Mouse (Mus musculus): ENCODE measurements around the gene Postn. TPM values are rescaled to one million over a fixed set of nuclear protein-coding genes. Genes with fewer than 3 reads are reported as not detected.

Postn gene
- polyA plus RNA-seq, 1 experiment from 2014 or later: 106 TPM

DNA sequence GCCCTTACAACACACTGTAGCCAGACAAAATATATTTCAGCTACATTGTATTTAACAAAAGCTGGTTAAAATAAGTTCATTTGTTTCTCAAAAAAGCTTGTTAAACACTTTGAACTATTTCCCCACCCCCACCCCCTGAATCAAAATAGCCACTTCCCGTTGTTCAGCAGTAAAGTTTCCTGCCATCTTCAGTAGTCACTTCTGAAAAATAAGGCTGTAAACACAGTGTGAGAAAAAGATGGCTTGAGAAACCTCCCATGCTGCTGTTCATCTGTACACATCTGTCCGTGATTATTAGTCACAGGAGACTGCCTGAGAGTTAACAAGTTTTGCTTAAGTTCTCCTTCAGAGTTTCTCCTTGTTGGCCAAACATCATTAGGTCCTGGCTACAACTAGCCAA lies 39.0 kb downstream of the Postn start:
- no peak for ATAC-seq
- H3K9ac ChIP-seq (ENCODE audit: low read depth, low read length): no peak overlapping the region
- no peaks in the 10 kb centered on the region for H3K9me3 ChIP-seq (ENCODE audit: control insufficient read depth)
- H3K36me3 ChIP-seq (ENCODE audit: control insufficient read depth, insufficient read depth): no peaks in the 10 kb centered on the region
- TF ChIP-seq CTCF (IDR thresholded peaks at IDR 0.05; ENCODE audit: low read depth): no peak
- WGBS: 50% methylated on average over 2 of the region's 2 CpGs
- H3K4me2 ChIP-seq (replicated peaks; ENCODE audit: low read depth): no peak overlapping the region
- H3K4me1 ChIP-seq (replicated peaks; ENCODE audit: control insufficient read depth, insufficient read depth, low read length): no peaks in the 10 kb centered on the region
- no peaks in the 10 kb centered on the region for H3K27me3 ChIP-seq (replicated peaks; ENCODE audit: control insufficient read depth, insufficient read depth, low read length)
- no peak overlapping the region for H3K27ac ChIP-seq (ENCODE audit: low read depth, low read length)
- H3K4me3 ChIP-seq (ENCODE audit: low read depth, low read length): no peak overlapping the region

DNA sequence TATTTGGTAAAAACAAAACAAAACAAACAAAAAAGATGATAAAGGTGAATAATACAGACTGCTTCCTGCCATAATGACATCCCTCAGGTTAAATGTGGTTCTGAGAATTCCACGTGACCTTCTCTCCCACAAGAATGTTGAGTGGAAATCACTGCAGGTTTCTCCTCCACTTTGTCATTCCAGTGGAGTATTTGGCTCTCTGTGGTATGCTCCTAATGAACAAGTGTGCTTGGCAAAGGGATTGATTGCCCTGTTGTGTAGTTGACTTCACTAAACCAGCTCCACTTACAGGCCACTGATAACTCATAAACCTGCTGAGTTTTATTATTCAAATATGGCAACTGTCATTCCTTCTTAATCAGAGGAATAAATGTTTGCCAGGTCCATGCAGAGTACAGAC lies 39.7 kb downstream of the Postn start:
- H3K4me2 ChIP-seq (replicated peaks; ENCODE audit: low read depth): no peak overlapping the region
- no peak overlapping the region for H3K9ac ChIP-seq (ENCODE audit: low read depth, low read length)
- no peak overlapping the region for H3K4me3 ChIP-seq (ENCODE audit: low read depth, low read length)
- H3K36me3 ChIP-seq (ENCODE audit: control insufficient read depth, insufficient read depth): no peaks in the 10 kb centered on the region
- no peak for ATAC-seq
- H3K27ac ChIP-seq (ENCODE audit: low read depth, low read length): no peak overlapping the region
- H3K9me3 ChIP-seq (ENCODE audit: control insufficient read depth): no peaks in the 10 kb centered on the region
- no peaks in the 10 kb centered on the region for H3K4me1 ChIP-seq (replicated peaks; ENCODE audit: control insufficient read depth, insufficient read depth, low read length)
- no peak for TF ChIP-seq CTCF (IDR thresholded peaks at IDR 0.05; ENCODE audit: low read depth)
- H3K27me3 ChIP-seq (replicated peaks; ENCODE audit: control insufficient read depth, insufficient read depth, low read length): no peaks in the 10 kb centered on the region
- 85% methylated on average over 1 of the region's 1 CpGs for WGBS

- ATAC-seq: no peak
- TF ChIP-seq CTCF (IDR thresholded peaks at IDR 0.05; ENCODE audit: low read depth): no peak
- no peaks in the 10 kb centered on the region for H3K27me3 ChIP-seq (replicated peaks; ENCODE audit: control insufficient read depth, insufficient read depth, low read length)
- no peak overlapping the region for H3K4me3 ChIP-seq (ENCODE audit: low read depth, low read length)
- no peak overlapping the region for H3K4me2 ChIP-seq (replicated peaks; ENCODE audit: low read depth)
- no peaks in the 10 kb centered on the region for H3K36me3 ChIP-seq (ENCODE audit: control insufficient read depth, insufficient read depth)
- WGBS: 78% methylated on average over 5 of the region's 5 CpGs
- no peaks in the 10 kb centered on the region for H3K4me1 ChIP-seq (replicated peaks; ENCODE audit: control insufficient read depth, insufficient read depth, low read length)
- no peak overlapping the region for H3K9ac ChIP-seq (ENCODE audit: low read depth, low read length)
- no peaks in the 10 kb centered on the region for H3K9me3 ChIP-seq (ENCODE audit: control insufficient read depth)
- no peak overlapping the region for H3K27ac ChIP-seq (ENCODE audit: low read depth, low read length)
Measured at GRCm38 (mm10) chr3:54401706-54402105, 40.8 kb downstream of the Postn start.

GRCm38 (mm10) chr3:54403791-54404190 lies 42.9 kb downstream of the Postn start:
- Histone ChIP-seq H3K4me3 (ENCODE audit: low read depth, low read length) (no peak overlapping the region), H3K36me3 (ENCODE audit: control insufficient read depth, insufficient read depth) (no peaks in the 10 kb centered on the region), H3K4me2 (replicated peaks; ENCODE audit: low read depth) (no peak overlapping the region), H3K27ac (ENCODE audit: low read depth, low read length) (no peak overlapping the region), H3K4me1 (replicated peaks; ENCODE audit: control insufficient read depth, insufficient read depth, low read length) (no peaks in the 10 kb centered on the region), H3K27me3 (replicated peaks; ENCODE audit: control insufficient read depth, insufficient read depth, low read length) (no peaks in the 10 kb centered on the region), H3K9ac (ENCODE audit: low read depth, low read length) (no peak overlapping the region), H3K9me3 (ENCODE audit: control insufficient read depth) (no peaks in the 10 kb centered on the region)
- ATAC-seq: no peak
- TF ChIP-seq CTCF (IDR thresholded peaks at IDR 0.05; ENCODE audit: low read depth): no peak
- 57% methylated on average over 3 of the region's 3 CpGs for WGBS

DNA sequence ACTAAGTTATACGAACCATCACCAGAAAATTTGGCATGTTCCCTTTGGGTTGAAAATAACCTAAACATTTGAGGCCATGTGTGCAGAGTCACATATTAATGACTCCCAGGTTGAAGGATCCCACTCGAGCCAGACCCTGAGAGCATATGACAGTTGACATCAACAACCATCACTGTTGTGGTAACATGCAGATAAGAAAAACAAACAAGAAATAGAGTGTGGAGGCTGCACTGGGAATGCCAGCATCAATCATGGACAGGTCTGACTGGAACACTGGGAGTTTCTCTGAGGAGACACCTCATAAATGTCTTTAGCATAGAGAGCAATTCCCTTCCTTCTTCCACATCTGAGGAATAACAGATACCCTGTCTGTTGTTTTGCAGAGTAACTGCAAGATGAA lies 45.7 kb downstream of the Postn start:
- Histone ChIP-seq H3K27ac (ENCODE audit: low read depth, low read length) (no peak overlapping the region), H3K4me3 (ENCODE audit: low read depth, low read length) (no peak overlapping the region), H3K4me2 (replicated peaks; ENCODE audit: low read depth) (no peak overlapping the region), H3K27me3 (replicated peaks; ENCODE audit: control insufficient read depth, insufficient read depth, low read length) (no peaks in the 10 kb centered on the region), H3K9ac (ENCODE audit: low read depth, low read length) (no peak overlapping the region), H3K4me1 (replicated peaks; ENCODE audit: control insufficient read depth, insufficient read depth, low read length) (no peaks in the 10 kb centered on the region), H3K9me3 (ENCODE audit: control insufficient read depth) (no peaks in the 10 kb centered on the region), H3K36me3 (ENCODE audit: control insufficient read depth, insufficient read depth) (no peaks in the 10 kb centered on the region)
- no peak for TF ChIP-seq CTCF (IDR thresholded peaks at IDR 0.05; ENCODE audit: low read depth)
- WGBS: 40% methylated on average over 2 of the region's 2 CpGs
- ATAC-seq: no peak

DNA sequence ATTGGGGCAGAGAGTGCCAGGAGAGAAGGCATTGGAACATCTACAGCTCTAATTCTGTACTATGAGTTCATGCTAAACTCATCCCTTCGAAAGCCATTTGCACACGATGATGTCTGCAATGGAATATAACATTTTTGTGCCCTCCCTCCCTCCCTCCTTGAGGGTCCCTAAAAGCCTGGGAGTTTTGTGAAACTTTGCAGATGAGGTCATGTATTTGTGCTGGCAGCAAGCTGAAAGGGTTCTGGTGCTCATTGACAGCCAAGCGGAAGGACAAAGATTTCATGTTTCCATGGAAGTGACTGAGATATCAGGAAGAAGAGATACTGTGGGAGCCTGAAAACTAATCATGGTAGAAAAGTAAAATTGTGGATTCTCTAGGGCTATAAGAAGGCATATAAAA lies 50.1 kb downstream of the Postn start:
- Histone ChIP-seq H3K36me3 (ENCODE audit: control insufficient read depth, insufficient read depth) (no peaks in the 10 kb centered on the region), H3K4me1 (replicated peaks; ENCODE audit: control insufficient read depth, insufficient read depth, low read length) (no peaks in the 10 kb centered on the region), H3K9ac (ENCODE audit: low read depth, low read length) (no peak overlapping the region), H3K4me2 (replicated peaks; ENCODE audit: low read depth) (no peak overlapping the region), H3K27ac (ENCODE audit: low read depth, low read length) (no peak overlapping the region), H3K4me3 (ENCODE audit: low read depth, low read length) (no peak overlapping the region), H3K27me3 (replicated peaks; ENCODE audit: control insufficient read depth, insufficient read depth, low read length) (no peaks in the 10 kb centered on the region), H3K9me3 (ENCODE audit: control insufficient read depth) (no peaks in the 10 kb centered on the region)
- no peak for TF ChIP-seq CTCF (IDR thresholded peaks at IDR 0.05; ENCODE audit: low read depth)
- 87% methylated on average over 3 of the region's 3 CpGs for WGBS
- ATAC-seq: no peak

Measured in intestine, postnatal 0 days (tissue).